Mouse (Mus musculus) cerebellum, adult 9-10 months (tissue): ENCODE measurements around the gene Mt4.
A peak's percentile ranks its signal among the peaks of the same experiment; 100 is the strongest.
"Not testable (repeated sequence)": the region's sequence is repeated elsewhere in the genome, so short reads cannot be mapped to it uniquely, and the experiment has no call there.

Experiments
- DNase-seq: peaks from one replicate; pipeline ENCODE4 v3.0.0; 2022

Mt4 gene

GRCm38 (mm10) chr8:94136933-94137332 lies at the start of gene Mt4:
Gene Mt4, plus strand, starts transcription at chr8:94137197.
- no peak for DNase-seq

- DNase-seq: no peak
Measured at GRCm38 (mm10) chr8:94087964-94088363, 49.0 kb upstream of the Mt4 start.

DNA sequence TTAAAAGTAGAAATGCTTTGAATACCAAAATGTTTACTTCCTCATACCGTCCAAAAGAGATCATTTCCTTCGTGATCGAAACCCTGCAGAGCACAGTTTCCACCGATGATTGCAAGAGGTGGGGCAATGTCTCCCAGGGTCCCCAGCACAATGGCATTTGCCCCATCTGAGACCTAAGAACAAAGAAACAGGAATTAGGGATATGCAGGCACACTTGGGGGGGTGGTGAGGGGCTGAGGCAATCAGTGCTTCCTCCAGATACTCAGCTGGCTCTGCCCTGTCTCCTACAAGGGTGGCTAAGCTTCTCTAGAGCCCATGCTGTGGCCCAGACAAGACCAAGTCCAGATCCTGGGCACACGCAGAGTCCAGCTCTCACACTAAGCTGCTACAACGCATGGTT lies 47.3 kb upstream of the Mt4 start:
- no peak for DNase-seq

DNA sequence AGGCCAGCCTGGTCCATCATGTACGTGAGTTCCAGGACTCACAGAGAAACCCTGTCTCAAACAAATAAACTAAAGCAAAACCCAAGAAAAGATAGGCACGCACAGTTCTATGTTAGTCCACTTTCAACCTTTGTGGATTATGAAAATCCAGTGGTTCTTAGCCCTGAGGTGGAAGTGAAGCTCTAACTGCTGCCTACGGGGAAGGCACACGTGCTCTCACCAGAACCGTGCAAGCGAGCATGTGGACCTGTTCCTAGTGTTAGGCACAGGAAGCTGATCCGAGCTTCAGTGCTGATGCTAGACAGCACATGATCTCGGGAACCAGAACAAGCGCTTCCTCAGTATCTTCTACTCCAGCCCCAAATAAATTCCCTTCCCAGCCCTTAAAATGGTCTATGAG lies 44.1 kb upstream of the Mt4 start:
- no peak for DNase-seq

DNA sequence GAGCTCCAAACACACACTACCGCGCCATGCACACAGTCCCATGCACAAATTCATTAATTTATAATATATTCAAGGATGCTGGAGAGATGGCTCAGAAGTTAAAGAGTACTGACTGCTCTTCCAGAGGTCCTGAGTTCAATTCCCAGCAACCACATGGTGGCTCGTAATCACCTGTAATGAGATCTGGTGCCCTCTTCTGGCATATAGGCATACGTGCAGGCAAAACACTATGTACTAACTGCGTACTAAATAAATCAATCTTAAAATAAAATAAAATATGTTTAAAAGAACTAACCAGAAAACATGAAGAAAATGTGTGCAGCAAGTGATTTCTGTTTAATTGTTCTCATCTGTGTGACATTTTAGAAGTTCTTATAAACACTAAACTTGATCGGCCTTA lies 42.7 kb upstream of the Mt4 start:
- no peak for DNase-seq

GRCm38 (mm10) chr8:94098081-94098974 lies 38.7 kb upstream of the Mt4 start, which contains the start of gene Bbs2:
Gene Bbs2, minus strand, starts transcription at chr8:94098928.
- DNase-seq: peak; percentile 99

- DNase-seq: peak; percentile 19
Measured at GRCm38 (mm10) chr8:94098996-94099395, 38.0 kb upstream of the Mt4 start.

GRCm38 (mm10) chr8:94104146-94104545 lies 32.9 kb upstream of the Mt4 start:
- DNase-seq: no peak

GRCm38 (mm10) chr8:94107871-94108270 lies 29.1 kb upstream of the Mt4 start:
- peak; percentile 21 for DNase-seq

- no peak for DNase-seq
Measured at GRCm38 (mm10) chr8:94109396-94109795, 27.6 kb upstream of the Mt4 start.

DNA sequence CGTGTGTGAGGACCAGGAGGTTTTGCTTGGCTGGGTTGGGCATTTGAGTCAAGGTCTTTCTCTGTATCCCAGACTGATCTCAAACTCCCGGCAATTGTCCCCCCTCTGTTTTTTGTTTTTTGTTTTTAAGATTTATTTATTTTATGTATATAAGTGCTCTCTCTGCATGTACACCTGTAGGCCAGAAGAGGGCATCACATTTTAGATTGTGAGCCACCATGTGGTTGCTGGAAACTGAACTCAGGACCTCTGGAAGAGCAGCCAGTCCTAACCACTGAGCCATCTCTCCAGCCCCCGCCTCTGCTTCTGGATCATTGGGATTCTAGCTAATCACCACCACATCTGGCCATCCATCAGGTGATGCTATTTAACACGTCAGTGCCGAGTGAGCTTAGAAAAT lies 27.2 kb upstream of the Mt4 start:
- no peak for DNase-seq

DNA sequence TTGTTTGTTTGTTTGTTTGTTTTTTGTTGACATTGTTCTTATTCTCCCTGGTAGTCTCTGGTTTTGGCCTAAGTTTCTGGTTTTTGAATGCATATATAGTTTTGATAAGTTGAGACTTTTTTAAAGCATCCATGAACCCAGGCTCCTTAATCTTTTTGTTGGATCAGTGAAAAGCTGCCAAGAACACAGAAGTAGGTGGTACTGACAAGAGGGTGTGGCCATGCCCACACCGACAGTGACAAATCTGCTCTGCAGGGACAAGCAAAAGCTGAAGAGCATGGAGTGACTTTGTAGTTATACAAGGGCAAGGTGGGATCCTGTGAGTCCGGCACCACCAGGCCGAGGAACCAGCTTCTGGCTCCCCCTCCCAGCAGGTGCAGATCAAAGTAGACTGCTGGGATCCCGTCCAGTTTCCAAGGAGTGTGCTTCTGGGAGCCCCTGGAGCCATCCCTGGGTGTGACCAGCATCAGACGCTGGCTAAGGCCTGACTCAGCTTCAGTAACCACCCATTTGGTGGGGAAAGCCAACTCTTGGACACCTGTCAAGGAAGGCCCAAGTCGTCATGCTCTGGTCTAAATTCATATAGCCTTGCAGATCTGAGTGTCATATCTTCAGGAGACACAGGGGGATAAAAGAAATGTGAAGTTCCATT lies 26.3 kb upstream of the Mt4 start:
- no peak for DNase-seq

DNA sequence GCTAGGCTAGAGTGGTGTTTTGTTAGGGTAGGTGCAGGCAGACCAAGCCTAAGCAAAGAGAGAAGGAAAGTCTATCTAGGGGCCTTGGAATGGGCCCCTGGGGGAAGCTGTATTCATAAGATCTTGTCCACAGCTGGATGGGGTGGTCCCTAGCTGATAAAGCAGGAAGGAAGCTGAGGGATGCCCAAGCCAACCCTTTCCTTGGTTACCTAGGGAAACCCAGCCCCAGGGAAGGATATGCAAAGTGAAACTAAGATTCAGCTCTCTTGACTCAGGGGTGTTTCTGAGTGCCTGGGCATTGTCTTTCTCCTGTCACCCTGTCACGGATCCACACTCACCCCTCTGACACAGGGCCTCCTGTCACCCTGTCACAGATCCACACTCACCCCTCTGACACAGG lies 23.6 kb upstream of the Mt4 start:
- no peak for DNase-seq

DNA sequence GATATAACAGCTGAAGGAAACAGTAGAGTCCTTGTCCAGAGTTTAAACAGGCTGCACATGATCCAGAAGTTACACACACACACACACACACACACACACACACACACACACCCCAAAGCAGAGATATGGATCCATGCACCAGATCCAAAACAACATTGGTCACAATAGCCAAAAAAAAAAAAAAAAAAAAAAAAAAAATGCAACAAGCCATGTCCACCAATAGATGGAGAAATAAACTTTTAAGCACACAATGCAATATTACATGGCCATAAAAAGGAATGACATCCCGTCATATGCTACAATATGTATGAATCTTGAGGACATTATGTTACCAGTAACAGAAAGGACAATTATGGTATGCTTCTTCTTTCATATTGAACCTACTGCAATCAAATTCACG lies 23.0 kb upstream of the Mt4 start:
- no peak for DNase-seq

GRCm38 (mm10) chr8:94118776-94119430 lies 18.1 kb upstream of the Mt4 start:
- DNase-seq: peak; percentile 18

DNA sequence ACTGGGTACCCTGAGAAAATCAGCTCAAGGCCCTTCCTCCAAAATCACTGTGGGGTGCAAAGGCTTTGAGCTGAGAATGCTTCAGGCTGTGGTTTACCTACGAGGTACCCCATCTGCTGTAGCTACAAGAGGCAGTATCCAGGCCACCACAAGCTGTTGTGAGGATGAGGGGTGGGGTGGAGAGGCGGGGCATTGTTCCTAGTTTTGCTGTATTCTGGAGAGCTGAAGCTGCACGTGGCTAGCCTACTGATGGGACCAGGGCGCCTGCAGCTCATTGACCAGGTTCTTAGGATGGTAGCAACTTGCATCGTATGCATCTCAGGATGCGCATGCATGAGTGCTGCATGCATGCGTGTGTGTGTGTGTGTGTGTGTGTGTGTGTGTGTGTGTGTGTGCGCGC lies 15.4 kb upstream of the Mt4 start:
- DNase-seq: no peak

- DNase-seq: no peak
Measured at GRCm38 (mm10) chr8:94122711-94123468, 14.1 kb upstream of the Mt4 start.

DNA sequence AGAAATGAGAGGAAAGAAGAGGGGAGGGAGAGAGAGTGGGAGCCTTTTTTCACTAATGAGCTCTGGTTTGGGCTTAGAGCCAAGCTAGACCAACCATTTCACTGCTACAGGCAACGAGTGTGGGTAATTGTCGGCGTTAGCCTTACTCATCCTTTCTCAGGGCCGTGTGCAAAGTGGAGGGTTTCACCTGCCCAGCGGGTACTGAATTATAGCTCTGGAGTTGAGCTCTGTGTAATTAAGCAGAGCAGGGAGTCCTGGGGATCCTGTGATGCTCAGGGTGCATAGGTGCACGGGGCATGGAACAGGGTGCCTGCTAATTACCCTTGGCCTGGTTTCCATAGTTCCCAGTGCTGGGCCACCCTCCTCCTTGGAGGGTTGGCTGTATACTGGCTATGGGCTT lies 9.3 kb upstream of the Mt4 start:
- DNase-seq: no peak

GRCm38 (mm10) chr8:94129133-94129789 lies 7.7 kb upstream of the Mt4 start:
- no peak for DNase-seq

- no peak for DNase-seq
Measured at GRCm38 (mm10) chr8:94130126-94130525, 6.9 kb upstream of the Mt4 start.

DNA sequence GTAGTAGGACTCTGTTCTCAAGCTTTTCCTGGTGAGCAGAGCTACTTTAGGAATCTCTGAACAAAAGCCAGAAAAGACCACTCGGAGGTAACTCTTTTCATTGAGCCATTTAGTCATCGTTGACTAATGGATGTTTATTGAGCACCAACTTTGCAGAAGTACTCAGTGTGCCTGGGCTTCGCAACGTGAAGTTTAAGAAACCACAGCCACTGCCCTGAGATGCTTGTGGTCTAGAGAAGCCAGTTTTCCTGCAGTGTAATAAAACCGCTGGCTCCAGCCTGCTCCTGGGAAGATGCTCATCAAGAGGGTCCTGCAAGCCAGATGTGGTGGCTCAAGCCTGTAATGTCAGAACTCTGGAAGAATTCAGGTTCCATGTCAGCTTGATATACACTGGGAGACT lies 4.9 kb upstream of the Mt4 start:
- no peak for DNase-seq

- not testable (repeated sequence) for DNase-seq
Measured at GRCm38 (mm10) chr8:94134601-94135000, 2.4 kb upstream of the Mt4 start.

GRCm38 (mm10) chr8:94135556-94135955 lies 1.4 kb upstream of the Mt4 start:
- DNase-seq: no peak
